Mouse (Mus musculus): ENCODE measurements around the gene 4930402H24Rik.

Gene 4930402H24Rik

DNA sequence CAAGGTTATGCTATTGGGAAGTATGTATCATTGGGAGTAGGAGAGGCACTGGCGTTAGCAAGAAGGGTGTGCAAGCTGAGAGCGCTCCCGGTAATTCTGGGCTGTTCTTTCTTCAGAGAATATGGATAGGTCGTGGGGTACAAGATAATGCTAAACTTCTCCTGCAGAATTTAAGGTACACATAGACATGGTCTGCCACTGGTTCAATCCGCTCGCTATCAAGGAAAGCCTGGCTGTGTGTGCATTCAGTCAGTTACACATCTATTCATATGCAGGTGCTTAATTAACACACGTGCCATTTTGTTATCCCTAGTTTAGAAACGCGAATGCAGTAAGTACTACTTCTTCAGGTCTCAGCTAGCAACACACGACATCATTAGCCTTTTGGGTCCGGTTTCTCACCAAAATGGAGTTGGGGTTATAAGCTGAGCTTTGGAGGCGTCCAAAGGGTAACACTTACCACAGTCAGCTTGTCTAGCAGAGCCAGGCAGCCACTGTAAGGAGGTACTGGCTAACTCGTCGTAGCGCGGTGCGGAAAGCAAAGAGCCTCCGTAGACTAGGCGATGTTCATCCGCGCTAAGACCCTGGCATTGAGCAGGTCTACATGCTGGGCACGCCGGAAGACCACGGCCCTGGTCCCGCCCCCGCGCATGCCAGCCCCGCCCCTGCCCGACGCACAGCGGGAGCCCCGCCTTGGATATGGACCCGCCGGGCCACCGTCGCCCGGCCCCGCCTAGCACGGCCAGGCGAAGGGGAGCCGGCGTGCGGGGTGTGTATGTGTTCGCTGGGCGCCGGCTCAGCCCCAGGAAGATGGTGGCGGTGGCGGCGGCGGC, at the start of gene 4930402H24Rik, which contains the start of gene Atrn:
Gene 4930402H24Rik (minus strand): TSS at position 656 of the 833 bp plus-strand sequence.
Gene Atrn (plus strand): TSS at position 745 of the 833 bp plus-strand sequence.
- DNase-seq (ENCODE audit: low spot score in 2 of 2) = peak; percentile 90 to 92

DNA sequence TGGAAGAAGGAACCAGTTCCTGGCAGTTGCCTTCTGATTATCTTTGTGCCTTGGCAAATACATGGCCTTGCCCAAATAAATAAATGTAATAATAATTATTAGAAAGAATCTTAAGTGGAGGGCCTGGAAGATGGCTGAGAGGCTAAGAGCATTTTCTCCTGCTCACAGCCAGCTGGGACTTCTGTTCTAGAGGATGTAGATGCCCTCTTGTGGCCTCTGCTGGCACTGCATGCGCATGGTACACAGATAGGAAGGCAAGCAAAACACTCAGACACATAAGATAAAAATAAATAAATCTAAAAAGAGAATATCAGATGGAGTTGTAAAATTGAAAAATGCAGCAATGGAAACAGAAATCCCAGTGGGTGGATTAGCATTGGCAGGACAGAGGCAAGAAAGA, 44.3 kb upstream of the 4930402H24Rik start:
- peak; percentile 91 to 97 for DNase-seq (ENCODE audit: low spot score in 2 of 2)

GRCm38 (mm10) chr2:130949781-130950180, 43.6 kb upstream of the 4930402H24Rik start:
- no peak for DNase-seq (ENCODE audit: low spot score in 2 of 2)

GRCm38 (mm10) chr2:130932865-130933264, 26.7 kb upstream of the 4930402H24Rik start:
- DNase-seq (ENCODE audit: low spot score in 2 of 2) = no peak

- DNase-seq (ENCODE audit: low spot score in 2 of 2) = no peak
These were observed 23.8 kb upstream of the 4930402H24Rik start for GRCm38 (mm10) chr2:130929994-130930393.

- DNase-seq (ENCODE audit: low spot score in 2 of 2) = no peak
These were observed 22.3 kb upstream of the 4930402H24Rik start for GRCm38 (mm10) chr2:130928530-130928929.

DNA sequence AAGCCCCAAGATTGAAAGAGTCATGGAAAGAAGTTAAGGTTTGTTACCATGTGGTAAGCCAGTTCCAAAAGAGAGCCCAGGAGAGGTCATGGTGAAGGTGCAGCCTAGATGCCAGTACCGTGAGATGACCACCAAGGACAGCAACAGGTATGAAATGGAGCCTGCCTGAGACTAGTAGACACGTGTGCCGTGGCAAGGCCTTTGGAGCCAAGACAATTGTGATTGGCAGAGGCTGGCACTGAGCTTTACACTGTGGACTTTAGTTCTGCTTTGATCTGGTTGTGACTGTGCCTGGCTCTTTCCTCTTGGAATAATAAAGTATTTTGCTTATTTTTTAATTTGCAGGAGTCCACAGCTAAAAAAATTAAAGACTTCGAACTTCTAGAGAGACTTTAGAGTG, 21.8 kb upstream of the 4930402H24Rik start:
- no peak for DNase-seq (ENCODE audit: low spot score in 2 of 2)

GRCm38 (mm10) chr2:130924950-130925349, 18.7 kb upstream of the 4930402H24Rik start:
- DNase-seq (ENCODE audit: low spot score in 2 of 2) = no peak

- DNase-seq (ENCODE audit: low spot score in 2 of 2) = no peak
These were observed 12.9 kb upstream of the 4930402H24Rik start for GRCm38 (mm10) chr2:130919062-130919593.

- DNase-seq (ENCODE audit: low spot score in 2 of 2) = no peak
These were observed 11.5 kb upstream of the 4930402H24Rik start for GRCm38 (mm10) chr2:130917686-130918085.

GRCm38 (mm10) chr2:130916521-130917147, 10.4 kb upstream of the 4930402H24Rik start:
- no peak for DNase-seq (ENCODE audit: low spot score in 2 of 2)

DNA sequence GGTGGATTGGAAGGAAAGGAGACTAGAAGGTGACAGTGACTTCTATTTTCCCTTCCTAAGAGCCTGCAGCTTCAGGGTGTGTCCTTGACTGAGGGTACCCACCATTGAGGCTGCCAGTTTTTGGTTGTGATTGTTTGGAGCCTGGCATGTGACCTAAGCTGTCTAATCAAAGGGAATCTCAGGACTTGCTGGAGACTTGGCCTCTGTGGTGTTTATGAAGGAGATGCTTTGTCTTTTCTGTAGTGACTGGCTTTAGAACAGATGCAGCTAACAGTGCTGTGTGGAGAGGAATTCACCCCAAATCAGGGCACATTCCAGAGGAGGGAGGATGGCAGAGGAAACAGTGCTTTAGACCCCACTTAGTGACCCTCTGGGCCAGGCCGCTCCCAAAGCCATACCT, 8.7 kb upstream of the 4930402H24Rik start:
- no peak for DNase-seq (ENCODE audit: low spot score in 2 of 2)

DNA sequence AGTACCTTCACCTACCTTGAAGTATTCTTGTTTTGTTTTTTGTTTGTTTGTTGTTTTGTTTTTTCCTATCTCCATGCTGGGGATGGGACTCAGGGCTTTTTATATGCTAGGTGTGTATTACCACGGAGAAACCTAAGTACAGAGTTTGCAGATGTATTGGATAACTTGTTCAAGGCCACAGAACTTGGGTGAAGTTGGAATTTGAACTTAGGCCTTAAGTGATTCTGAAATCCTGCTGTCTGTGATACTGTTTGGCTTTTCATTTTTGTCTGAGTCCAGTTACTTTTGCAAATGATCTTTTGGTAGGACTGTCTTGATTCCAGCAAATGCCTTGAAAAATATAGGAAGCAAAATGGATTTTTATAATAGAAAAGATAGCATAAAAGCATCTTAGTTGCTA, 5.5 kb upstream of the 4930402H24Rik start:
- DNase-seq (ENCODE audit: low spot score in 2 of 2) = no peak

- peak; percentile 39 to 51 for DNase-seq (ENCODE audit: low spot score in 2 of 2)
These were observed 544 bp upstream of the 4930402H24Rik start for GRCm38 (mm10) chr2:130906584-130907315.

DNA sequence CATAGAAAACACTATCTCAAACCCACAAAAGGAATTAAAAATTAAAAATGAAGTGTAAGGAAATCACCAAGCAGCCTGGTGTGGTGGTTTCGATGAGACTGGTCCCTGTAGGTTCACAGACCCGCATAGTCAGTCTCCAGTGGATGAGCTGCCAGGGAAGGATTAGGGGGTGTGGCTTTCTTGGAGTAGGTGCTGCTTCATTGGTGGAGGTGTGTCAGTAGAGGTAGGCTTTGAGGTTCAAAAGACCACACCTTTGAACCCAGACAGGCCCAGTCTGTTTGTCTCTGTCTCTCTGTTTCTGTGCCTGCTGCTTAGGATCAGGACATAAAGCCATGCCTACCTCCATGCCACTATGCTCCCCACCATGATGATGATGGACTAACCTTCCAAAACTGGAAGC, 7.4 kb downstream of the 4930402H24Rik start:
- no peak for DNase-seq (ENCODE audit: low spot score in 2 of 2)

DNA sequence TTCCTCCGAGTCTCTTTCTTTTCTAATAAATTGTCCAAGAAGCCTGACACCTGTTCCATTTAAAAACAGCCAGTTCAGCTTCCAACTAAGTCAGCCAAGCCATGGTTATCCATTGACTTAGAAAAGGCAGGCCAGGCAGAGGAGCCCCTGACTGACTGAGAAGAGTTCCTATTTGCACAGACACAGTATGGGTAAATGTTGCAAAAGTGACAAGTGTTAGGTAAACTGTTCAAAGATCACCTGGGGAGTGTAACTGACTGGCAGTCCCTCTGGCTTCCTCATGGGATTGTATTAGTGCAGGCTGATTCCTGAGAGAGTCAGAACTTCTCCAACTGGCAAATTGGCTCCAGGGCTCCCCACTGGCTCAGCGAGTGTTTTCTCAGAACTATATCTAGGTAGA, 8.3 kb downstream of the 4930402H24Rik start:
- DNase-seq (ENCODE audit: low spot score in 2 of 2) = no peak

- DNase-seq (ENCODE audit: low spot score in 2 of 2) = no peak
These were observed 9.3 kb downstream of the 4930402H24Rik start for GRCm38 (mm10) chr2:130896944-130897343.

DNA sequence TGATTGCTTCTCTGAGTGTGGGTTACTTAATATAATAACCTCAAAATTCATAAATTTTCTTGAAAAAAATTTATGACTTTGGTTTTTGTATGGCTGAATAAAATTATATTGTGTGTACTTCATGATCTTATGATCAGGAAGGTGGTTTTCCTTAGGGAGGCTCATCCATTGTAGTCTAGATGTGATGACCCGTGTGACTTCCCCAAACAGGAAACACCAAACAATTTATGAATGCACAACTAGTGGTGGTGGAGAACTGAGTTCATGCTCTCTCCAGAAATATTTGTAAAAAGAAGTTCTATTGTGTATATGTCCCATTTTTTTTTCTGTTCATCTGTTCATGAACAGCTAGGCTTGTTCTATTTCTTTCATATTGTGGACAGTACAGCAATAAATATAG, 18.8 kb downstream of the 4930402H24Rik start:
- no peak for DNase-seq (ENCODE audit: low spot score in 2 of 2)

GRCm38 (mm10) chr2:130886983-130887382, 19.2 kb downstream of the 4930402H24Rik start:
- no peak for DNase-seq (ENCODE audit: low spot score in 2 of 2)

- DNase-seq (ENCODE audit: low spot score in 2 of 2) = no peak
These were observed 28.8 kb downstream of the 4930402H24Rik start for GRCm38 (mm10) chr2:130877376-130877775.

- DNase-seq (ENCODE audit: low spot score in 2 of 2) = no peak
These were observed 35.3 kb downstream of the 4930402H24Rik start for GRCm38 (mm10) chr2:130870916-130871315.

GRCm38 (mm10) chr2:130862091-130862490, 44.1 kb downstream of the 4930402H24Rik start:
- DNase-seq (ENCODE audit: low spot score in 2 of 2) = no peak
